Mouse (Mus musculus): Measurements from ENCODE around the gene Fcho1. TPM values are rescaled to one million over a fixed set of nuclear protein-coding genes. Genes with fewer than 3 reads are reported as not detected.
A peak's percentile ranks its signal among the peaks of the same experiment; 100 is the strongest.

Fcho1 gene
- polyA plus RNA-seq, 1 experiment from 2014 or later: 1.2 TPM

DNA sequence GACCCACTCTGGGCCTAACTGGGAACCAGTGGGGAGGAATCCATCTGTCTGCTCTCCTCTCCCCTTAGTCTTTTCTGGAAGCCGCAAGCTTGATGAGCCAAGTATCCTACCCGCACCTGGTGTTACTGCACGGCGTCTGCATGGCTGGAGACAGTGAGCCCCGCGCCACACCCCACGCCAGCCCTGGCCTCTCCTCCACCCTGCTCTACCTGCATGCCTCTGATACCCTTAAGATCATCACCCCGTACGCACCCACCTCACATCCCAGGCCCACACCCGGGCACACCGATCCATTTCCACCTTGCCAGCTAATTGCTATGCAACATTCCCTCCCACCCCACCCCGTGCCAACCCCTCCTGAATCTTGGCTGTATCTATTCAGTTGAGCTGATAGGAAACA is 42.7 kb downstream of the Fcho1 start:
- Histone ChIP-seq H3K4me2 (no peak overlapping the region), H3K9ac (ENCODE audit: low read depth, low read length) (no peak overlapping the region), H3K36me3 (ENCODE audit: control insufficient read depth, insufficient read depth, low read length) (no peaks in the 10 kb centered on the region), H3K4me1 (ENCODE audit: control insufficient read depth, insufficient read depth, low read length) (peaks cover 25% of the 10 kb centered on the region), H3K27ac (ENCODE audit: low read depth, low read length) (no peak overlapping the region), H3K27me3 (ENCODE audit: control insufficient read depth, insufficient read depth, low read length) (peaks cover 99% of the 10 kb centered on the region), H3K9me3 (replicated peaks; ENCODE audit: control insufficient read depth, low read length) (no peaks in the 10 kb centered on the region), H3K4me3 (ENCODE audit: low read depth, low read length) (no peak overlapping the region)
- ATAC-seq (replicated peaks; ENCODE audit: insufficient number of reproducible peaks, low FRiP score, low TSS enrichment): no peak
- WGBS (ENCODE audit: insufficient replicate concordance): 69% methylated on average over 12 of the region's 12 CpGs

DNA sequence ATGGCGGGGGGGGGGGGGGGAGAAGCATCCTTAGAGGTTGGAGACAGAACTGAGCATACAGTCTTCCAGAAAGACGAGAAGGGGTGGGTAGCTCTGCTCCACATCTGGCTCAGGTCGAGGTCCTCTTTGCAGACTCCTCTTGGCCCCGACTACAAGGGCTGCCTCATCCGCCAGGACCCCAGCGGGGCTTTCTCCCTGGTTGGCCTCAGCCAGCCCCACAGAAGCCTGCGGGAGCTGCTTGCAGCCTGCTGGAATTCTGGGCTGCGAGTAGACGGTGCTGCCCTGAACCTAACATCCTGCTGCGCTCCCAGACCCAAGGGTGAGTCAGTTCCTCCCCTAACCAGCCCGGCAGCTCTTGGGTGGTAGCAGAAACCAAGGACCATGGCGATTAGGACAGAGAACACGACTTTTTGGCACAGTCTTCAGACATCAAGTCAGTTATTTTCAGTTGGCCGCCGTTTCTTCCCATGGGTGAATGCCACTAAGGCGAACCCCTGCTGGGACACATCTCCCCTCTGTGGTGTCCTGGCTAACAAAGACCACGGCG is 44.1 kb downstream of the Fcho1 start:
- no peak overlapping the region for H3K27ac ChIP-seq (ENCODE audit: low read depth, low read length)
- WGBS (ENCODE audit: insufficient replicate concordance): 14% methylated on average over 17 of the region's 18 CpGs
- H3K36me3 ChIP-seq (ENCODE audit: control insufficient read depth, insufficient read depth, low read length): no peaks in the 10 kb centered on the region
- peaks cover 91% of the 10 kb centered on the region for H3K27me3 ChIP-seq (ENCODE audit: control insufficient read depth, insufficient read depth, low read length)
- no peak overlapping the region for H3K4me2 ChIP-seq
- no peaks in the 10 kb centered on the region for H3K9me3 ChIP-seq (replicated peaks; ENCODE audit: control insufficient read depth, low read length)
- no peak overlapping the region for H3K4me3 ChIP-seq (ENCODE audit: low read depth, low read length)
- H3K9ac ChIP-seq (ENCODE audit: low read depth, low read length): no peak overlapping the region
- H3K4me1 ChIP-seq (ENCODE audit: control insufficient read depth, insufficient read depth, low read length): peaks cover 23% of the 10 kb centered on the region; the same call in 1 of the 2 replicates
- ATAC-seq (replicated peaks; ENCODE audit: insufficient number of reproducible peaks, low FRiP score, low TSS enrichment): no peak

DNA sequence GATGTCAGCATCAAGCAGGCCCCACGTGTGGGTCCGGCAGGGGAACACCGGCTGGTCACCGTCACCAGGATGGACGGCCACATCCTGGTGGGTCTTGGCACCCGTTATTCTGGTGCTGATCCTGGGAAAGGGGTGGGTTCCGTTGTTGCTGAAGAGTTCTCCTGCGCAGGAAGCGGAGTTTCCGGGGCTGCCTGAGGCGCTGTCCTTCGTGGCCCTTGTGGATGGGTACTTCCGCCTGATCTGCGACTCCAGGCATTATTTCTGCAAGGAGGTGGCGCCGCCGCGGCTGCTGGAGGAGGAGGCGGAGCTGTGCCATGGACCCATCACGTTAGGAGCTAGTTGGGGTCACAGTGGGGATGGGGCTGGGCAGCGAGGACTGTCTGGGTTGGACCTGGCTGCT is 45.0 kb downstream of the Fcho1 start:
- H3K9ac ChIP-seq (ENCODE audit: low read depth, low read length): no peak overlapping the region
- WGBS (ENCODE audit: insufficient replicate concordance): 8% methylated on average over 21 of the region's 21 CpGs
- peaks cover 83% of the 10 kb centered on the region for H3K27me3 ChIP-seq (ENCODE audit: control insufficient read depth, insufficient read depth, low read length)
- H3K9me3 ChIP-seq (replicated peaks; ENCODE audit: control insufficient read depth, low read length): no peaks in the 10 kb centered on the region
- H3K36me3 ChIP-seq (ENCODE audit: control insufficient read depth, insufficient read depth, low read length): no peaks in the 10 kb centered on the region
- H3K27ac ChIP-seq (ENCODE audit: low read depth, low read length): no peak overlapping the region
- H3K4me1 ChIP-seq (ENCODE audit: control insufficient read depth, insufficient read depth, low read length): peaks cover 23% of the 10 kb centered on the region
- peak overlapping the region; percentile 31; the same call in 1 of the 2 replicates for H3K4me2 ChIP-seq
- no peak for ATAC-seq (replicated peaks; ENCODE audit: insufficient number of reproducible peaks, low FRiP score, low TSS enrichment)
- H3K4me3 ChIP-seq (ENCODE audit: low read depth, low read length): no peak overlapping the region

DNA sequence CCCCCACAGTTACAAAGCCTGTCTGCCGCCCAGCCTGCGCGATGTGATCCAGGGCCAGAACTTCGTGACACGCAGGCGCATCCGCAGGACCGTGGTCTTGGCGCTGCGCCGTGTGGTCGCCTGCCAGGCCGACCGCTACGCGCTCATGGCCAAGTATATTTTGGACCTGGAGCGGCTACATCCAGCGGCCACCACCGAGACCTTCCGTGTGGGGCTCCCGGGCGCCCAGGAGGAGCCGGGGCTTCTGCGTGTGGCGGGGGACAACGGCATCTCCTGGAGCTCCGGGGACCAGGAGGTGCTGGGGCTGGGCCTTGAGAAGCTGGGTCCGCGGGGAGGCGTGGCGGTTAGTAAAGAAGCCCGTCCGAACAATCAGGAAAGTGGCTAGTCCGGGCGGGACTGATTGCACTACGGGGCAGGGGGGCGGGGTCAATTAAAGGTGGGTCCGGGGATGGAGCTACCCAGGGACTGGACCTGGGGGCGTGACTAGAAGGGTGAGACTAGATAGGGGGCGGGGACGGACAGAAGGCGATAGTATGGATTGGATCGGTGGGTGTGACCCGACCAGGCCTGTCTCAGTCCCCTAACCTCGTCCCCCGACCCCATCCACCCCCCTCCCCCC is 45.9 kb downstream of the Fcho1 start:
- Histone ChIP-seq H3K9me3 (replicated peaks; ENCODE audit: control insufficient read depth, low read length) (no peaks in the 10 kb centered on the region), H3K36me3 (ENCODE audit: control insufficient read depth, insufficient read depth, low read length) (no peaks in the 10 kb centered on the region), H3K4me3 (ENCODE audit: low read depth, low read length) (peak overlapping the region; percentile 35), H3K4me2 (peak overlapping the region; percentile 61), H3K27me3 (ENCODE audit: control insufficient read depth, insufficient read depth, low read length) (peaks cover 81% of the 10 kb centered on the region), H3K27ac (ENCODE audit: low read depth, low read length) (no peak overlapping the region), H3K9ac (ENCODE audit: low read depth, low read length) (no peak overlapping the region), H3K4me1 (ENCODE audit: control insufficient read depth, insufficient read depth, low read length) (peaks cover 23% of the 10 kb centered on the region)
- no peak for ATAC-seq (replicated peaks; ENCODE audit: insufficient number of reproducible peaks, low FRiP score, low TSS enrichment)
- WGBS (ENCODE audit: insufficient replicate concordance): 6% methylated on average over 46 of the region's 46 CpGs

DNA sequence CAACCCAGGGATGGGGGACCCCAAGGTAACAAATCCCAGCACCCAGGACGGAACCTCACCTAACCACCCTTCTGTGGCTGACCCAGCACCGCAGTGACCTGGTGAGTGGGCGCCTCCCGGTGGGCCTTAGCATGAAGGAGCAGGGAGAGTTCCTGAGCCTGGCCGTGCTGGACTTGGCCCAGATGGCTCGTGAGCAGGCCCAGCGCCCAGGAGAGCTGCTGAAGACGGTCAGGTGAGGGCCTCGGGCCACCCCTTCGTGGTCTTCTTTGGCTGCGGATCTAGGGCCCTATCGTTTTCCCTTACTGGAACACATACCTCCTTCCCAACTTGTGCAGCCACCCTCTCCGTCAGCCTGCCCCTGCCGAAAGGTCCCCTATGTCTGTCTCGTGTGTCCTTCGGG is 46.4 kb downstream of the Fcho1 start:
- H3K27me3 ChIP-seq (ENCODE audit: control insufficient read depth, insufficient read depth, low read length): peaks cover 75% of the 10 kb centered on the region
- H3K4me2 ChIP-seq: peak overlapping the region; percentile 61
- peaks cover 23% of the 10 kb centered on the region for H3K4me1 ChIP-seq (ENCODE audit: control insufficient read depth, insufficient read depth, low read length)
- WGBS (ENCODE audit: insufficient replicate concordance): 27% methylated on average over 16 of the region's 16 CpGs
- no peak overlapping the region for H3K27ac ChIP-seq (ENCODE audit: low read depth, low read length)
- H3K9me3 ChIP-seq (replicated peaks; ENCODE audit: control insufficient read depth, low read length): no peaks in the 10 kb centered on the region
- peak overlapping the region; percentile 35 for H3K4me3 ChIP-seq (ENCODE audit: low read depth, low read length)
- no peaks in the 10 kb centered on the region for H3K36me3 ChIP-seq (ENCODE audit: control insufficient read depth, insufficient read depth, low read length)
- H3K9ac ChIP-seq (ENCODE audit: low read depth, low read length): no peak overlapping the region
- ATAC-seq (replicated peaks; ENCODE audit: insufficient number of reproducible peaks, low FRiP score, low TSS enrichment): no peak

DNA sequence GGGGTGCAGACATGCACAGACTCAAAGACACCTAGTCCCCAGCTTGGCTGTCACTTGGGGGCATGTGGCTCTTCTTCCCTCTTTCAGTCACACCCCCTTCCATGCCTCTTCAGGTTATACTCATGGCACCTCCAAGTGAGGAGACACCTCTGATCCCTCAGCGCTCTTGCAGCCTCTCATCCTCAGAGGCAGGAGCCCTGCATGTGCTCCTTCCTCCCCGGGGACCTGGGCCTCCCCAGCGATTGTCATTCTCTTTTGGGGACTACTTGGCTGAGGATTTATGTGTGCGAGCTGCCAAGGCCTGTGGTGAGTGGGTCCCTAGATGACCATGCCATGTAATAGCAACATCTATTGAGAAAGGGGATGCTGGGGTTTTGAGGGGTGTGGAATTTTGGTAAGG is 47.3 kb downstream of the Fcho1 start:
- H3K4me3 ChIP-seq (ENCODE audit: low read depth, low read length): no peak overlapping the region
- H3K27ac ChIP-seq (ENCODE audit: low read depth, low read length): no peak overlapping the region
- H3K9ac ChIP-seq (ENCODE audit: low read depth, low read length): no peak overlapping the region
- H3K4me1 ChIP-seq (ENCODE audit: control insufficient read depth, insufficient read depth, low read length): peaks cover 23% of the 10 kb centered on the region
- 63% methylated on average over 4 of the region's 4 CpGs for WGBS (ENCODE audit: insufficient replicate concordance)
- H3K27me3 ChIP-seq (ENCODE audit: control insufficient read depth, insufficient read depth, low read length): peaks cover 68% of the 10 kb centered on the region
- no peaks in the 10 kb centered on the region for H3K9me3 ChIP-seq (replicated peaks; ENCODE audit: control insufficient read depth, low read length)
- H3K36me3 ChIP-seq (ENCODE audit: control insufficient read depth, insufficient read depth, low read length): no peaks in the 10 kb centered on the region
- no peak overlapping the region for H3K4me2 ChIP-seq
- ATAC-seq (replicated peaks; ENCODE audit: insufficient number of reproducible peaks, low FRiP score, low TSS enrichment): no peak

- Histone ChIP-seq H3K4me2 (no peak overlapping the region; the same call in 1 of the 2 replicates), H3K4me3 (ENCODE audit: low read depth, low read length) (no peak overlapping the region), H3K4me1 (ENCODE audit: control insufficient read depth, insufficient read depth, low read length) (peaks cover 23% of the 10 kb centered on the region), H3K27me3 (ENCODE audit: control insufficient read depth, insufficient read depth, low read length) (peaks cover 62% of the 10 kb centered on the region), H3K9me3 (replicated peaks; ENCODE audit: control insufficient read depth, low read length) (no peaks in the 10 kb centered on the region), H3K36me3 (ENCODE audit: control insufficient read depth, insufficient read depth, low read length) (no peaks in the 10 kb centered on the region), H3K9ac (ENCODE audit: low read depth, low read length) (no peak overlapping the region), H3K27ac (ENCODE audit: low read depth, low read length) (no peak overlapping the region)
- ATAC-seq (replicated peaks; ENCODE audit: insufficient number of reproducible peaks, low FRiP score, low TSS enrichment): no peak
These were observed 48.0 kb downstream of the Fcho1 start for GRCm38 (mm10) chr8:71677555-71677954.

DNA sequence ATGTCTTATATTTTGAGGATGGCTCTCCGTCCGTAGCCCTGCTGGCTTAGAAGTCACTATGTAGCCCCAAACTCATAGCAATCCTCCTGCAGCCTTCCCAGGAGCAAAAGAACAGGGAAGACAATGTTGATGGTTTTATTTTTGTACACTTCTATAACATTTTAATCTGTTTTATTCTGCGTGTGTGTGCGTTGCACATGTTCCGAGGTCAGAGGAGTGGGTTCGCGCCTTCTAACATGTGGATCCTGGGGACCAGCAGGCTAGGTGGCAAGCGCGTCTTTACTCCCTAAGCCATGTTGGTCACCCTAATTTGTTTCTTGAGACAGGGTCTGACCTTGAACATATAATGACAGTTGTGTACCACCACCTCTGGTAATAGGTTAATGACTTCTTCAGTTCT is 48.7 kb downstream of the Fcho1 start:
- 58% methylated on average over 9 of the region's 9 CpGs for WGBS (ENCODE audit: insufficient replicate concordance)
- ATAC-seq (replicated peaks; ENCODE audit: insufficient number of reproducible peaks, low FRiP score, low TSS enrichment): no peak
- Histone ChIP-seq H3K4me2 (peak overlapping the region; percentile 93), H3K4me3 (ENCODE audit: low read depth, low read length) (peak overlapping the region; percentile 80), H3K36me3 (ENCODE audit: control insufficient read depth, insufficient read depth, low read length) (no peaks in the 10 kb centered on the region), H3K27me3 (ENCODE audit: control insufficient read depth, insufficient read depth, low read length) (peaks cover 54% of the 10 kb centered on the region), H3K4me1 (ENCODE audit: control insufficient read depth, insufficient read depth, low read length) (peaks cover 23% of the 10 kb centered on the region), H3K27ac (ENCODE audit: low read depth, low read length) (0 out of 2 replicates have a peak overlapping the region, but pooled peaks have one; percentile 3), H3K9ac (ENCODE audit: low read depth, low read length) (peak overlapping the region; percentile 89), H3K9me3 (replicated peaks; ENCODE audit: control insufficient read depth, low read length) (no peaks in the 10 kb centered on the region)
